Mouse (Mus musculus) brain, embryonic 14.5 days (tissue): ENCODE results near the gene Aldh1a3.

ENCODE experiments used
- CTCF ChIP-seq: fragments of 200-500 bp; IDR thresholded peaks from 2 replicates; pipeline ENCODE4 v1.5.1; 2012; ENCODE audit warnings: inconsistent platforms, mild to moderate bottlenecking, moderate library complexity, borderline replicate concordance; ENCODE audit not compliant: insufficient read depth, insufficient read length; ENCODE audit errors: extremely low read depth
- POLR2A ChIP-seq: fragments of 200-500 bp; IDR thresholded peaks from 2 replicates; pipeline ENCODE4 v1.6.1; 2012; ENCODE audit warnings: mild to moderate bottlenecking, inconsistent platforms, borderline replicate concordance; ENCODE audit not compliant: poor library complexity, insufficient read depth, insufficient read length, severe bottlenecking; ENCODE audit errors: extremely low read depth

GRCm38 (mm10) chr7:66402876-66403275 is 24.4 kb downstream of the Aldh1a3 start:
- no peak for TF ChIP-seq CTCF
- no peak for TF ChIP-seq POLR2A
